Mouse (Mus musculus) heart, adult 2 months (tissue): ENCODE data around the gene Sap30l.

Experiments
- CTCF ChIP-seq: fragments of 200-600 bp; IDR thresholded peaks from 2 replicates; pipeline ENCODE4 v1.8.1; 2022; ENCODE audit warnings: antibody characterized with exemption, mild to moderate bottlenecking, moderate library complexity
- EP300 ChIP-seq: fragments of 200-500 bp; IDR thresholded peaks from 2 replicates; pipeline ENCODE4 v1.6.1; 2011; ENCODE audit warnings: low read depth, low read length, control low read depth; ENCODE audit not compliant: insufficient read depth
- POLR2A ChIP-seq: fragments of 200-500 bp; IDR thresholded peaks from 2 replicates; pipeline ENCODE4 v1.6.1; 2011; ENCODE audit warnings: mild to moderate bottlenecking, low read depth, low read length, control low read depth; ENCODE audit not compliant: insufficient read depth

GRCm38 (mm10) chr11:57857709-57858108 lies 56.3 kb downstream of the Sap30l start:
- TF ChIP-seq CTCF = no peak
- TF ChIP-seq POLR2A = no peak
- no peak for TF ChIP-seq EP300
